Comparison of ENCODE assay signal across 22 mouse cellular contexts in the genomic region with DNA sequence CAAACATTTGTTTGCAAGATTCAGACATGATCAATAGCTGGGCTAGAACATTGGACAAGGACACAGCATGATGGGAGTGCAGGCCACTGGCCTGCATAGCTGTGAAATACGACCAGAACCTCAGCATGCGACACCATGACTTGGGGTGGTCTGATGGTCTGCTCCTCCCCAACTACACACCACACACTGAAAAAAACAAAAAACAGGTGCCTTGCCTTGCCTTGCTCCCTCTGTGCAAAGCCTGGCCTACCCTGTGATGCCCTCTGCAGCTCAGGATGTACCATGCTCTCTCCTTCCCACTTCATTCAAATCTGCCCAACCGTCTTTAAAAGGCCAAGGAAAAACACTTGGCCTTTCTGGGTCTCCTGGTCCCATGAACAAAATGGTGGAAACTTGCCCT.
A peak's percentile ranks its signal among the peaks of the same experiment; 100 is the strongest.
DNase-seq lines count a peak whose midpoint lies in the region; TF ChIP-seq lines count a peak whose summit lies in the region.
"Had no signal": no experiment of that assay in that cellular context is flagged by ENCODE, and none has a peak within 500 bp of the region (broad histone marks: within the 10 kb centered on the region; RNA-seq: fewer than 3 reads in every experiment).

No protein-coding gene starts in this region.

- intact Hi-C loops in gastrocnemius, adult 2 months (cut with DNase I), result loop anchor here (5.0 kb wide), 1 partner anchor 46 kb away; no protein-coding TSS in a partner anchor
- intact Hi-C loops in gastrocnemius, postnatal 14 days (cut with DNase I; ENCODE audit: low total_unique reads), result no loop called here

- TF ChIP-seq CTCF in gastrocnemius, adult 2 months (IDR thresholded peaks at IDR 0.05), result no peak
- no peak for TF ChIP-seq CTCF in layer of hippocampus, adult 2 months (conservative IDR thresholded peaks at IDR 0.05)

- no peak overlapping the region for H3K4me3 ChIP-seq in gastrocnemius, adult 2 months
- no peak overlapping the region for H3K4me3 ChIP-seq in layer of hippocampus, adult 2 months
- H3K4me3 ChIP-seq: embryonic facial prominence, embryonic 10.5 days; embryonic facial prominence, embryonic 13.5 days; erythroblast, embryonic 14.5 days; forebrain, embryonic 12.5 days; forebrain, embryonic 15.5 days; heart, embryonic 10.5 days; hindbrain, embryonic 10.5 days; hindbrain, embryonic 13.5 days had no signal

- peak overlapping the region; percentile 56 for H3K27ac ChIP-seq in gastrocnemius, adult 2 months
- H3K27ac ChIP-seq in layer of hippocampus, adult 2 months, result peak overlapping the region; percentile 40; the same call in 1 of the 2 replicates
- H3K27ac ChIP-seq: embryonic facial prominence, embryonic 10.5 days; embryonic facial prominence, embryonic 13.5 days; forebrain, embryonic 12.5 days; forebrain, embryonic 15.5 days; heart, embryonic 10.5 days; hindbrain, embryonic 10.5 days; hindbrain, embryonic 13.5 days had no signal

- no peak for DNase-seq in gastrocnemius, adult 2 months
- DNase-seq in gastrocnemius, postnatal 14 days, result no peak
- no peak for DNase-seq in layer of hippocampus, adult 2 months (ENCODE audit: low spot score in 2 of 2)
- DNase-seq in layer of hippocampus, adult 8-10 months (ENCODE audit: low spot score in 2 of 2), result no peak
- DNase-seq in thymus, postnatal 14 days, result peak; percentile 61
- DNase-seq in lung, postnatal 10 days, result no peak
- no peak for DNase-seq in right cerebral cortex, adult 18-20 months
- DNase-seq: adrenal gland, adult 8-10 months; adrenal gland, postnatal 25 days; cerebellum, adult 11-12 months; cerebellum, adult 8-10 months; cerebellum, postnatal 36 days; embryo, embryonic 11 days; gastrocnemius, postnatal 10 days had no signal
